Mouse (Mus musculus) kidney, adult 2 months (tissue): ENCODE data around the gene Ppm1h.

Source experiments
- CTCF ChIP-seq: fragments of 200-500 bp; conservative IDR thresholded peaks from 2 replicates; pipeline ENCODE4 v1.5.1; 2011; ENCODE audit warnings: low read depth, mild to moderate bottlenecking, control low read depth, low read length, moderate library complexity, mixed read lengths; ENCODE audit not compliant: insufficient read depth, insufficient read length
- POLR2A ChIP-seq: fragments of 200-500 bp; IDR thresholded peaks from one replicate; pipeline ENCODE4 v1.6.1; 2011; ENCODE audit warnings: low read depth, low read length, control low read depth

GRCm38 (mm10) chr10:122973241-122973640, 294.7 kb downstream of the Ppm1h start:
- no peak for TF ChIP-seq CTCF
- no peak for TF ChIP-seq POLR2A
